Mouse (Mus musculus) liver, embryonic 14.5 days (tissue): Measurements from ENCODE around the gene Sertad4. TPM values are rescaled to one million over a fixed set of nuclear protein-coding genes. Genes with fewer than 3 reads are reported as not detected.

Source experiments
- ATAC-seq: fragments of 200-750 bp; cut with Nextera tagmentation; 2 replicates; pipeline ENCODE4 v1.8.0; 2017; ENCODE audit warnings: moderate number of reproducible peaks, mild to moderate bottlenecking, moderate library complexity; ENCODE audit not compliant: insufficient read depth
- DNase-seq, 3 experiments: peaks; one replicate each; pipeline ENCODE4 v3.0.0-alpha.2; 2012 to 2013; ENCODE audit warnings: low read depth in 3 of 3, low spot score in 3 of 3
- H3K27ac ChIP-seq: fragments of 300-500 bp; sonication (generic); 2 replicates; pipeline ENCODE4 v1.5.1; 2014; ENCODE audit warnings: moderate library complexity, mild to moderate bottlenecking, control low read depth, inconsistent platforms
- H3K27me3 ChIP-seq: fragments of 300-500 bp; sonication (generic); 2 replicates; pipeline ENCODE4 v1.6.1; 2014; ENCODE audit warnings: mild to moderate bottlenecking, low read length, moderate library complexity; ENCODE audit not compliant: control insufficient read depth, insufficient read depth
- H3K36me3 ChIP-seq: fragments of 300-500 bp; sonication (generic); replicated peaks from 2 replicates; pipeline ENCODE4 v1.6.1; 2014; ENCODE audit warnings: low read depth; ENCODE audit not compliant: control insufficient read depth, insufficient read depth
- H3K4me1 ChIP-seq, 2 experiments: fragments of 200-500 bp in 1 of 2; fragments of 300-500 bp in 1 of 2; sonication (generic) in 1 of 2; replicated peaks; 2 replicates each; pipeline ENCODE4 v1.6.1; 2012 to 2014; ENCODE audit warnings: antibody characterized with exemption in 1 of 2, inconsistent platforms in 1 of 2, low read length in 1 of 2; ENCODE audit not compliant: control insufficient read depth in 2 of 2, insufficient read depth in 2 of 2
- H3K4me2 ChIP-seq: fragments of 300-500 bp; sonication (generic); 2 replicates; pipeline ENCODE4 v1.6.1; 2014; ENCODE audit warnings: low read depth, mild to moderate bottlenecking, control low read depth, moderate library complexity
- H3K4me3 ChIP-seq, 2 experiments: fragments of 200-500 bp in 1 of 2; fragments of 300-500 bp in 1 of 2; sonication (generic) in 1 of 2; 2 replicates each; pipeline ENCODE4 v1.5.1; 2012 to 2014; ENCODE audit warnings: low read depth in 2 of 2, low read length in 2 of 2, mild to moderate bottlenecking in 2 of 2, control low read depth in 1 of 2, inconsistent platforms in 1 of 2, moderate library complexity in 1 of 2; ENCODE audit not compliant: insufficient read depth in 1 of 2
- H3K9ac ChIP-seq: fragments of 300-500 bp; sonication (generic); replicated peaks from 2 replicates; pipeline ENCODE4 v1.6.1; 2014; ENCODE audit warnings: mild to moderate bottlenecking, control low read depth, moderate library complexity
- H3K9me3 ChIP-seq: fragments of 300-500 bp; sonication (generic); 2 replicates; pipeline ENCODE4 v1.6.1; 2016; ENCODE audit warnings: low read length, mixed read lengths; ENCODE audit not compliant: control insufficient read depth
- CTCF ChIP-seq: IDR thresholded peaks from 2 replicates; pipeline ENCODE4 v1.5.1; 2016; ENCODE audit warnings: antibody characterized with exemption, low read depth, control low read depth
- EP300 ChIP-seq: IDR thresholded peaks from 2 replicates; pipeline ENCODE4 v1.6.1; 2016; ENCODE audit warnings: antibody characterized with exemption, low read depth
- WGBS: fragments of 180-500 bp; shearing (Covaris S2); extraction: QIAGEN DNeasy Blood & Tissue Kit; methylation state at CpG from one replicate; pipeline ENCODE4 v1.1.7; 2014; ENCODE audit not compliant: insufficient replicate concordance; 5-methylcytosine and 5-hydroxymethylcytosine counted together
- polyA plus RNA-seq, 2 experiments: library from polyadenylated mRNA; depleted of rRNA in 1 of 2; stranded (reverse) in 1 of 2; unstranded in 1 of 2; fragments of >200 nt; fragmentation: Nextera tagmentation in 1 of 2; extraction: Ambion mirVana in 1 of 2; gene quantifications; 2 replicates each; pipeline versions ENCODE4 v1.2.1 to v1.2.3; 2012 to 2014

The Sertad4 gene
- polyA plus RNA-seq, 2 experiments, result 0.19 to 0.37 TPM

DNA sequence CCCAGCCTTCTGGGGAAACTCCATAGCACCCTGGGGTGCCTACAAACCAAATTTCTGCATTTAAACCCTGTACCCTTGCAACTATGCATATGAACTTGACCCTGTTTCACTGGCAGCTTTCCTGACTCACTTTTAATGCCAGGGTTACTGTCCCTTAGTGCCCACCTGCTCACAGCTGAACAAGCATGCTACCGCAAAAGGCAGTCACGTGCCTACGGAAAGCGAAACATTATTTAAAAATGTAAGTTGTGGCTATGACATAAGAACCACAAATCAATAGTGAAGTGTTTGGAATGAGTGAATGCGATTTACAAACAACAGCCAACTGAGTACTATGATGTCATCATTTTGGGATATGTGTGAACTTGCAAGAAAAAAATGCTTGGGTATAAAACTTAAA, 2.0 kb upstream of the Sertad4 start:
- no peak overlapping the region for H3K27ac ChIP-seq
- H3K27me3 ChIP-seq, result peaks cover 58% of the 10 kb centered on the region

GRCm38 (mm10) chr1:192856931-192857330, 1.4 kb upstream of the Sertad4 start:
- Histone ChIP-seq H3K4me1 (no peaks in the 10 kb centered on the region), H3K4me2 (no peak overlapping the region), H3K9me3 (no peaks in the 10 kb centered on the region), H3K4me3 (no peak overlapping the region), H3K36me3 (no peaks in the 10 kb centered on the region), H3K27me3 (peaks cover 65% of the 10 kb centered on the region), H3K9ac (no peak overlapping the region), H3K27ac (no peak overlapping the region)
- 52% methylated on average over 6 of the region's 6 CpGs for WGBS
- TF ChIP-seq EP300 (no peak), CTCF (no peak)
- ATAC-seq, result no peak
- no peak for DNase-seq

More for the DNA sequence above, 2.0 kb upstream of the Sertad4 start:
- H3K4me1 ChIP-seq, result no peaks in the 10 kb centered on the region
- no peaks in the 10 kb centered on the region for H3K36me3 ChIP-seq
- ATAC-seq (no peak), DNase-seq (no peak)
- H3K4me3 ChIP-seq, result no peak overlapping the region
- WGBS, result 80% methylated on average over 5 of the region's 5 CpGs
- no peaks in the 10 kb centered on the region for H3K9me3 ChIP-seq
- H3K9ac ChIP-seq, result no peak overlapping the region
- no peak for TF ChIP-seq CTCF
- no peak for TF ChIP-seq EP300
- H3K4me2 ChIP-seq, result no peak overlapping the region

DNA sequence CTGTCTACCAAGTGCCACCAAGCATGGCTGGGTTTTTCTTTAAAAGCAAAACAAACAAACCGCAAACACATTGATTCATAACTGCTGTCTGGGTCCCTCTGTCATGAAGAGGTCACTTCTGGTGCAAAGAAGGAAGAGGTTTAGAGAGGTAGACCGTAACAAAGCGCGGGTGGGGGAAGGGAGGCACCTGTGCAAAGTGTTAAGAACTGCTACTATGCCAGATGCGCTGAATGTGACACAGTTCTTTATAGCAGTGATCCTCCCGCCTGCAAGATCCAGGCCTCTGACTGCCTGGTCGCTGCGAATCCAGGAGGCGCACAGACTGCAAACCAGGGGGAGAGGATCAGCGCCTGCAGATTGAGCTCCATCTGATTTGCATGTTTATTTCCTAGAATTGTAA, 855 bp upstream of the Sertad4 start:
- 19% methylated on average over 10 of the region's 10 CpGs for WGBS
- DNase-seq (no peak), ATAC-seq (no peak)
- H3K9me3 ChIP-seq, result no peaks in the 10 kb centered on the region
- H3K27ac ChIP-seq, result no peak overlapping the region
- H3K4me1 ChIP-seq, result no peaks in the 10 kb centered on the region
- H3K36me3 ChIP-seq, result no peaks in the 10 kb centered on the region
- H3K4me3 ChIP-seq, result no peak overlapping the region
- TF ChIP-seq EP300 (no peak), CTCF (no peak)
- H3K4me2 ChIP-seq, result no peak overlapping the region
- no peak overlapping the region for H3K9ac ChIP-seq
- H3K27me3 ChIP-seq, result peaks cover 70% of the 10 kb centered on the region

DNA sequence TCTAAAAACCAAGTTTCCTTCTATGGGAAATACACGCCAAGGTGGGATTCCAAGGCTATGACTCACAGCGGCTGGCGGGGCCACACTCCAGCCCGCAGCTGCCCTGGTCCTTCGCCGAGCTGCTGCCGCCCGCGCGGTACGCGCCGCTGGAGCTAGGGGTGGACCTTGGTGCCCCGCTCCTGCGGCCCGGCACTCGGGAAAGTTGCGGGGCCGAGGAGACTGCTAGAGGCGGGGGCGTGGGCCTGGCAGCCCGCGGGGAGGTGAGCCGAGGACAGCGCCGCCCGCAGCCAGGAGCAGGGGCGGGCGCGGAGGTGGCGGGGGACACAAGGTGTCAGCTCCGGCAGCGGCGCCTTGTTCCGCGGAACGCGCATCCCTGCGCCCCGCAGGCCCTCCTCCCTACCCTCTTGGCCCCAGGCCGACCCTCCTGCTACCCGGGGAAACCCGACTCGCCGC, 711 bp downstream of the Sertad4 start:
- H3K36me3 ChIP-seq, result no peaks in the 10 kb centered on the region
- H3K27ac ChIP-seq, result no peak overlapping the region
- TF ChIP-seq CTCF (no peak), EP300 (no peak)
- ATAC-seq (no peak), DNase-seq (no peak)
- peak overlapping the region; percentile 35 to 51 for H3K4me3 ChIP-seq
- no peak overlapping the region for H3K9ac ChIP-seq
- H3K4me2 ChIP-seq, result peak overlapping the region; percentile 61
- WGBS, result under 1% methylated on average over 43 of the region's 45 CpGs
- H3K4me1 ChIP-seq, result no peaks in the 10 kb centered on the region
- H3K9me3 ChIP-seq, result no peaks in the 10 kb centered on the region
- H3K27me3 ChIP-seq, result peaks cover 78% of the 10 kb centered on the region

DNA sequence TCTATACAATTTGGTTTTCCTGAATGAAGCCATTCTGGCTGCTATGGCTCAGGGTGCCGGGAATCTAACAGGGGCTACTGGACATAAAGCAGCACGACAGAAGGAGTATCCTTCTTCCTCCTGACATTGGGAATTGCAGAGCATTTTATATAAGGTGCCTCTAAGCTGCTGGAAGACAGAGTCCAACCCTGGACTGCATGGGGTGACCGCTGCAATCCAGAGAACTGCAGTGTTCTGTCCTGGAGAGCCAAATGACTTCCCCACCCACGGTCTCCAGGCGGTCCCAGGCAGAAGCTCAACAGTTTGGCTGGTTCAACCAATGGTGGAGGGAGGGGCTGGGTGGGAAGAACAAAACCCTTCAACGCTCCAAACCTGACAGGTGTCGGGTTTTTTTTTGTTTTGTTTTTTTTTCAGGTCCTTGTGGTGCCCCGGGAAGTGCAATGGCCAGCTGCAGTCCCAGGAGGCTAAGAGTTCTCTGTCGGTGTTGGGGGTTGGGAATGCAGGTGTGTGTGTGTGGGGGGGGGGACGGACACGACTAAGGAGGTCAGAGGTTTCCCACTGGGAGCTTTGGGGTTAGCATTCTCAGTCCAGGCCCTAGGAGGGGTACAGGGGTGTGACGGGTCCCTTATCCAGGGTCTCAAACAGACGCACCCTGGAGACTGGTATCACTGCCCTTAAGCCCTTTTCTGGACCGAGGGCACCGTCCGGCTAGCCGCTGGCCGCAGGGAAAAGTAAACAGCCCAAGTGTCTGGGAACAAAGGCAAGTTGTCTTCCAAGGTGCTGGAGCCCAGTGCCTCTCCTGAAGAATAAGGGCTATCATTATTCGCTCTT, 1.4 kb downstream of the Sertad4 start:
- no peak overlapping the region; the same call in 1 of the 2 replicates for H3K4me2 ChIP-seq
- H3K36me3 ChIP-seq, result no peaks in the 10 kb centered on the region
- no peak overlapping the region for H3K9ac ChIP-seq
- H3K9me3 ChIP-seq, result no peaks in the 10 kb centered on the region
- ATAC-seq, result no peak
- no peak for DNase-seq
- H3K4me3 ChIP-seq, result peak overlapping the region; percentile 17 to 51; a peak in 3 of 4 replicates
- H3K27ac ChIP-seq, result no peak overlapping the region
- 6% methylated on average over 19 of the region's 19 CpGs for WGBS
- no peaks in the 10 kb centered on the region for H3K4me1 ChIP-seq
- no peak for TF ChIP-seq CTCF
- no peak for TF ChIP-seq EP300
- peaks cover 78% of the 10 kb centered on the region for H3K27me3 ChIP-seq
